Mouse (Mus musculus) brain, embryonic 14.5 days (tissue): Measurements from ENCODE around the gene Auts2.

Source experiments
- CTCF ChIP-seq: fragments of 200-500 bp; IDR thresholded peaks from 2 replicates; pipeline ENCODE4 v1.5.1; 2012; ENCODE audit warnings: inconsistent platforms, mild to moderate bottlenecking, moderate library complexity, borderline replicate concordance; ENCODE audit not compliant: insufficient read depth, insufficient read length; ENCODE audit errors: extremely low read depth
- POLR2A ChIP-seq: fragments of 200-500 bp; IDR thresholded peaks from 2 replicates; pipeline ENCODE4 v1.6.1; 2012; ENCODE audit warnings: mild to moderate bottlenecking, inconsistent platforms, borderline replicate concordance; ENCODE audit not compliant: poor library complexity, insufficient read depth, insufficient read length, severe bottlenecking; ENCODE audit errors: extremely low read depth

DNA sequence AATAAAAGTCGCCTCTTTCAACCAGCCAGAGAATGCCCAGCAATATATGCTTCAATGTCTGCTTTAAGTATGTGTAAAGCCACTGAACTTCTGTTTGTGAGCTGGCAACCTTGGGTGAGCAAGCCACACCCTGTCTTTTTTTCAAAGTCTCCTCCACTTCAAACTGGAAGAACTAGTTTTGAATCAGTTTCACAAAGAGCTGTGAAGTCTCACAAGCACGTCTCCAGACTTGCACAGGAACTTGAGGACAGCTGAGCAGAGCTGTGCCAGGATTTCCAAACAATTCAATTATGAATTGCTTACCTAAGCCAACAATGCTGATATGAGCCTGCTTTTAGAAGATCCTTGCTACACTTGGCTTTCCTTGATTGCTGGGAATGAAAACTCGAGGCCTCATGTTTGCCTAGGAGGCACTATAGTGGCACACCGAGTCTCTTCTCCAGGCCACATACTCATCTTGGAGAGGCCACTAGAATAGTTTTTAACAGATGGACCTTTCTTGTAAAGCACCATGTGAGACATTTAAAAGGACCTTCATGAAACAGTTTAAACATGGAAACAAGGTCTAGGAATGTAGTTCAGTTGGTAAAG is 645.0 kb downstream of the Auts2 start:
- TF ChIP-seq CTCF (no peak), POLR2A (no peak)
